Mouse (Mus musculus): Measurements from ENCODE around the gene Gm773.
"Not testable (repeated sequence)": the region's sequence is repeated elsewhere in the genome, so short reads cannot be mapped to it uniquely, and the experiment has no call there.

Gm773 gene

GRCm38 (mm10) chrX:56212771-56213170, at the start of gene Gm773:
TSS of gene Gm773 (minus strand) at chrX:56212881.
- no peak for DNase-seq (ENCODE audit: low read depth)

GRCm38 (mm10) chrX:56186449-56186848, 26.2 kb downstream of the Gm773 start:
- DNase-seq (ENCODE audit: low read depth), result not testable (repeated sequence)

GRCm38 (mm10) chrX:56151396-56151795, 61.3 kb downstream of the Gm773 start:
- no peak for DNase-seq (ENCODE audit: low read depth)
